Mouse (Mus musculus): ENCODE data around the gene Adamts6. TPM values are rescaled to one million over a fixed set of nuclear protein-coding genes. Genes with fewer than 3 reads are reported as not detected.

The Adamts6 gene
- 0.99 and 2.3 TPM in 2 replicates for total RNA-seq (2015)
- 1.5 and 2.5 TPM in 2 replicates for total RNA-seq (2017)

DNA sequence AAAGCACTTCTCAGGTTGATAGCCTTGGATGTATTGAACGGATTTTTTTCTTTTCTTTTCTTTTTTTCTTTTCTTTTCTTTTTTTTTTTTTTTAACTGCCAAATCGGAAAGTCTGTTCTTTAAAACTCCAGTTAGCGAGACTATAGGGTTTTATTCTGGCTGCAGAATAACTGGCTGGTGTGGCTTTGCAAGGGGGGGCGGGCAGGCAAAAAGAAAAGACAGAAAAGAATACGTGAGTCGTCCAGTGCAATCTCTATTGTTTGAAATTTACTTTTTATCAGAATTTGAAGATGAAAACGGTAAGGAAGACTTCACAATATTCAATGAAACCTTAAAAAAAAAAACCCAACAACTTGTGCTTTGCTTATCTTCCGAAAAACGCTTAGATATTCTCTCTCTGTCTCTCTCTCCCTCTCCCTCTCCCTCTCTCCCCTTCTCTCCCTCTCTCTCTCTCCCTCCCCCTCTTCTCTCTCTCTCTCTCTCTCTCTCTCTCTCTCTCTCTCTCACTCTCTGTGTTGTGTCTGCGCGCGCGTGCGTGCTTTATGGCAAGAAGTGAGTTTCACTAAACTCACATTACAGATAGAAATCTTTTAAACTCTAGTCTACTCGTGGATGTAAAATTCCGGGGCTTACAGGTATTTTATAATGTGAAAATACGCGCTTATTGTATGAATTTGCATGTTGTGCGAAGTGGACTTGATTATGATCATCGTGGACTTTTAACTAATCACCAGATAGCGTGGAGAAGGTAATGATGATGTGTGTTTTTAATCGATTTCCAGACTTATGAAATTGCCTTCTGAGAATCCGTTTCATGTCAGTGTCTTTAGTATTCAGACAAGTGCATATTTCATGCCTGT, at the start of gene Adamts6:
Gene Adamts6 (plus strand): TSS at position 470 of the 860 bp plus-strand sequence.
- no peak for ATAC-seq (replicated peaks; ENCODE audit: poor library complexity)

DNA sequence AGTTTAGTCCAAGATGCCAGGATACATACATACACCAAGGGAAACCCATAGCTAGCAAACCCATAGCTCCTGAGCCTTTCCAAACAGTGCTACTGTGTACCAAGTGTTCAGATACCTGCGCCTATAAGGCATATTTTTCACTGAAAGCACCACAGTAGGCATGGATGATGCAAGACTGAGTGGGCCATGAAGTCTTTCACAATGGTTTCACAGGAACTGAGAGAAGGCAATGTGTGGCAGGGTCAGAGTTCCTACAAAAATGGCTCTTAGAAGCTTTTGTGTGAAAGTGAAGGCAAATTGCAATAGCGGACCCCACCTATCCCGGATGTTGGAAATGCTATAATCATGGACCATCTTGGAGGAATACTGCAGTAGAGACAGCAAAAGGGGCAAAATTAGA, 28.6 kb upstream of the Adamts6 start:
- ATAC-seq (replicated peaks; ENCODE audit: poor library complexity): peak; percentile 92

DNA sequence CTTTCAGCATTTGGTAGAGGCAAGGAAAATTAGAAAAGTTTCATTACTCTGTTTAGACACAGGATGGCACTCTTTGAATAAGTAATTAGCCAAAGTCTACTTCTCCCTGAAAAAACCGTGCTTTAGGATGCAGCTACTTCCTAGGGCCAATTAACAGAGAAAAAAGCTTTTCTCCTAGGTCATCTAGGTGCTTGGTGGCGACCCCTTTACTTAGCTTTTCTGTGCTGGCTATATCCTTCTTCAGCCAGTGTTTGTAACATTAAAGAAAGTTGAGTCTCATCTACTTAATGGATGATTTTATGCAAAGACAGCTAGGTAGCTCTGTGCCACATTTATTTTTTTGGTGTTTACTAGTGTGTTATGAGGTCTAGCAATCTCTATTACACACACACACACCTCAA, 2.6 kb upstream of the Adamts6 start:
- ATAC-seq (replicated peaks; ENCODE audit: poor library complexity): peak; percentile 59

DNA sequence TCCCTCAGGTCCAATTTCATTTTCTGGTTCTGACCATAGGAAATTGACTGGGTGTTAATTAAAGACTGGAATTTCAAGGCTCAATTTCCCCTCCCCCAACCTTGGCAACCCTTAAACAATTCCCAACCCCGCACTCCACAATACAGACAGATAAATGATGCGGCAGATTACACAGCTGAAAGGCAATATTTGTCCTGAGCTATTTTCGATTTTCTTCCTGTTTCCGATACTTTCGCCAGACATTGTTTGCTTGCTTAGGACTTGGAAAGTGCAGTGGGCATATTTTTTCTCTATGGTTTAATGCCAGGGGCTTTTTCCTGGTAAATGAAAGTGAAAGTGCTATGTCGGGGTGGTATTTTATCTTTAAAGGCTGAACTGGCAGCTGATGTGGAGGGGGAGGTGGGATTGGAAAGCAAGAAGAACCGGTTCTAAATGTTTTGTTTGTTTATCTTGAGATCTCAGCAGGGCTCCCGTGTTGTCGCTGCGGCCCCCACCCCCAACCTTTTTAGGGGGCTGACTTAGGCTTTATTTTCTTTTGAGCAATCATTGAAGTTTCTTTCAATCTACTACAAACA, 1.8 kb upstream of the Adamts6 start:
- 0 out of 2 replicates have a peak, but pooled peaks have one; percentile 7 for ATAC-seq (replicated peaks; ENCODE audit: poor library complexity)

DNA sequence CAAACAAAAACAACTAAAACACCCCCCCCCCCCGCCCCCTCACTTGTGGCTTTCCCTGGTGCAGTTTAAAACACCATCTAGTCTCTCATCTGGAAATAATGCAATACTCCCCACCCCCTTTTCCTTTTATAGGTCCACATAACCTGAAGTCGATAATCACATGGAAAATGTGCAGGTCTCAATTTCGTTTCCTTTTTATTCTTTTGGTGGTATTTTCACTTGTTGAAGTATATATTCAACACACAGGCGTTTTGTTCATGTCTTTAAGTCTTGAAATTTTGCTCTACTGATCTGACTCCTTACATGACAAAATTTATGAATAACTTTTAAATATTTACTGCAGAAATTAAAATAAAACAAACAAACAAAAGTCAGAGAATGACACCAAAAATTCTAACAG, 1.3 kb upstream of the Adamts6 start:
- no peak for ATAC-seq (replicated peaks; ENCODE audit: poor library complexity)

DNA sequence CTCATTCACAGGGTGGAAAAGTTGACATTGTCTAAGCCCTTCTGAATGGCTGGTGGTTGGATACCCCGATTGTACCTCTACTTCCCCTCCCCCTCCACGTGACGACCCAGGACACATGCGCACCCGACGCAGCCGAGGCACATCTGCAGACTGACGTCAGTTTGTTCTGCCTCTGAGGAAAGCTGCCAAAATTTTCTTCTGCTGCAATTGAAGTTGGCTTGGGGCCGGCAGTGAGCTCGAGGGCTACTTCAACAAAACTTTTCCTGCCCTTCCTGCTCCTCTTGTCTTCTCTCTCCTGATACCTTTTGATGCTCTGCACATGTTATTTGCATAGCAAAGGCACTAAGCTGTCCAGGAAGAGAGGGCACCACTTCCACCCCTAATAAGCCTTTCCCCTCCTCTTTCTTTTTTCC, 732 bp upstream of the Adamts6 start:
- peak; percentile 86 for ATAC-seq (replicated peaks; ENCODE audit: poor library complexity)

DNA sequence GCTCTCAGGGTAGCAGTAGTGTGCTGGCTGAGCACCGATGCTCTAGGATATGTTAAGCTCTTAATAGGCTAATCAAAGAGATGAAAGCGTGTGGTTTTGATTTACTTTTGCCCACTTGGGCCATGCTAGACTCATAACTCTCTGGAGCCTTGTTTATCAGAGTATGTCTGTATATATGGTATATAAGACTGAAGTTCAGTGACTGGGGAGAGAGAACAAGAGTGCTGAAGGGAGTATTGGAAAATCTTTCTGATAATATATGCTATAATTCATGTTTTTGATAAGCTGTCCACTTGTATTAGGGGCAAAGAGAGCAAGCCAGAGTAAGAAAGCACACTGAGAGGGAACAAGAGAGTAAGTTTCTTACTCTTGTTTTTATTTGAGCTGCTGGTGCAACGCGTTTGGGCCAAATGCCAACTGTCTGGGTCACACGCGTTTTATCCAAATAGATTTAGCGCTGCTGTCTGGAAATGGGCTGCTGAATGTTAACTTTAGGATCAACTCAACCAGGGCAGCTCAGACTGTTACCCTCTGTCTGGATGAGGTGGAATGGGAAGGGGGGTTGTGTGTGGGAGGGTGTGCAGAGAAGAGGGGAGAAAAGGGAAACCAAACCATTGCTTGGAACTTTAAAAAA, 708 bp downstream of the Adamts6 start:
- 0 out of 2 replicates have a peak, but pooled peaks have one; percentile 4 for ATAC-seq (replicated peaks; ENCODE audit: poor library complexity)

DNA sequence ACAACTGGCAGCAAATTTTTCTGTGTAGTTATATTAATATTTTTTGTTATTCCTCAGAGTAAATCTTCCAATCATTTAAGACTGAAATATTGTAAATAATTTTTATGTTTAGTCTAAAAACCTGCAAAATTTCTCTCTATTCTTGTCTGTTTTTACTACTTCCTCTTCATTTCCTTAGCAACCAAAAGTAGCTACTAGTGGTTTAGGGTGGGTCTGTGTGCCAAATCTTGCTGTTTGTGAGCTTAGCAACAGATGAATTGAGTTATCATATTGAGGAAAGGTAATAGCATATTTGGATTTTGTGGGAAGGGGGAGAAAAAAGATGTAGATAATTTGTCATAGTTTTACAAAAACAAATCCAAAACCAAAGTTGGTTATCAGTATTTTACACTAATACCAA, 1.5 kb downstream of the Adamts6 start:
- ATAC-seq (replicated peaks; ENCODE audit: poor library complexity): no peak

DNA sequence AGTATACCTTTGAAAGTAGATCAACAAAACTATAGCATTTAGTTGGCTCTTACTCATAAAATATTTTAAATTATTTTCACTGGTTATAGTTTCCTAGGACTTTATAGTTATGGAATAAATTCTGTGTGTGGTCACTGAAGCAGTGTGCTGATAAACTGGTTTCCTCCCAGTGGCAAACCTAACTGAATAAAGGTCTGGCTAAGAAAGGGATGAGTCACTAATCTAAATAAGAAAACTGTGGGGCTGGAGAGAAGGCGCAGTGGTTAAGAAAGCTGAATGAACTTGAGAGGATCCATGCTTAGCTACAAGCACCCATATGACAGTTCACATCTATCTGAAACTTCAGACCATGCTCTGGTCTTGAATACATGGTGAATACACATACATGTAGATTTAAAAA, 7.8 kb downstream of the Adamts6 start:
- ATAC-seq (replicated peaks; ENCODE audit: poor library complexity): peak; percentile 50; the same call in 1 of the 2 replicates

DNA sequence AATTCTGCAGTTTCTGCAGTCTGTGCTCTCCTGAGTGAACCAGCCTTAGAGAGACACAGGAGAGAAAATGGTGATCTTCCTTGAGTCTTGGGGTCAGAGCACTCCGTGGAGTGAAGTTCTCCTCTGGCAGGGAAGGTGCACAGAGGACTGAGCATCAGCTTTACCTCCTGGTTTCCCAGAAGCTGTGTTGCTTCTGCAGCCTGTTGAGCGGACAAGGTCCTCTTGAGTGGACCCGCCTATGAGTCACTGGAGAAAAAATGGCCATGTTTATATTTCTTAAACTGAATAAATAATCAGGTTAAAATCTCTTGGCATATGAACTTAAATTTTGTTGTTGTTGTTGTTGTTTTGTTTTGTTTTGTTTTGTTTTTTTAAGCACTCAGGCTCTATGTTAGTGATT, 41.7 kb downstream of the Adamts6 start:
- ATAC-seq (replicated peaks; ENCODE audit: poor library complexity): no peak

DNA sequence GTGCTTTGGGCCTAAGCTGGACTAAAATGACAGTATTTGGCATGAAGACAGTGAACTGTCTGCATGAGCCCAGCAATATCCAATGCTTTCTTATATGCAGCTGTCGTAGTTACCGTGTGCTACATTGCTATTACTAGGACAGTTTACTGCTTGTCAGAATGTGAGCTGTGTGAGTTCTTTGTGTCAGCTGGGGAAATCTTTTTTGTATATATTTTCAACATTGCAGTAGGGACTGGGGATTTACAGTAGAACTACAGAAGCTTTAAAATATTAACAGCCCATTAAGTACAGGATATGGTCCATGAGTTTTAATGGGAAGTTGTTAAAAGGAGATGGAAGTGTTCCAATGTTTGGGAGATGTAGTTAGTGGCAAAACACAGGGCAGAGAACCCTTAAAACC, 42.1 kb downstream of the Adamts6 start:
- ATAC-seq (replicated peaks; ENCODE audit: poor library complexity): no peak

DNA sequence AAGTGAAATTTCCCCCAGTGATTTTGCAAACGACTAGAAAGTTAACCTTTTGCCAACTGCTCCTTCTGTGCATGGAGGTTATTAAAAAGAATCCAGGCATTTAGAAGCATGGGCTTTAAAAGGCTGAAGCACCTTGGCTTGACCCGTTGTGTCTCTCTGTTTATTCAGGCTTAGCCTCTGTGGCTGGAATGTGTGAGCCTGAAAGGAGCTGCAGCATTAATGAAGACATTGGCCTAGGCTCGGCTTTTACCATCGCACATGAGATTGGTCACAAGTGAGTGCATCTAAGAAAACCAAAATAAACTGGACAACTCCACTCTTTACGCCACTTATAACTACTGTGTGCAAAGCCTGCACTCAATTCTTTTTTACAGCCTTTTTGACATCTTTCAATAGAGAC, 65.0 kb downstream of the Adamts6 start:
- ATAC-seq (replicated peaks; ENCODE audit: poor library complexity): no peak

DNA sequence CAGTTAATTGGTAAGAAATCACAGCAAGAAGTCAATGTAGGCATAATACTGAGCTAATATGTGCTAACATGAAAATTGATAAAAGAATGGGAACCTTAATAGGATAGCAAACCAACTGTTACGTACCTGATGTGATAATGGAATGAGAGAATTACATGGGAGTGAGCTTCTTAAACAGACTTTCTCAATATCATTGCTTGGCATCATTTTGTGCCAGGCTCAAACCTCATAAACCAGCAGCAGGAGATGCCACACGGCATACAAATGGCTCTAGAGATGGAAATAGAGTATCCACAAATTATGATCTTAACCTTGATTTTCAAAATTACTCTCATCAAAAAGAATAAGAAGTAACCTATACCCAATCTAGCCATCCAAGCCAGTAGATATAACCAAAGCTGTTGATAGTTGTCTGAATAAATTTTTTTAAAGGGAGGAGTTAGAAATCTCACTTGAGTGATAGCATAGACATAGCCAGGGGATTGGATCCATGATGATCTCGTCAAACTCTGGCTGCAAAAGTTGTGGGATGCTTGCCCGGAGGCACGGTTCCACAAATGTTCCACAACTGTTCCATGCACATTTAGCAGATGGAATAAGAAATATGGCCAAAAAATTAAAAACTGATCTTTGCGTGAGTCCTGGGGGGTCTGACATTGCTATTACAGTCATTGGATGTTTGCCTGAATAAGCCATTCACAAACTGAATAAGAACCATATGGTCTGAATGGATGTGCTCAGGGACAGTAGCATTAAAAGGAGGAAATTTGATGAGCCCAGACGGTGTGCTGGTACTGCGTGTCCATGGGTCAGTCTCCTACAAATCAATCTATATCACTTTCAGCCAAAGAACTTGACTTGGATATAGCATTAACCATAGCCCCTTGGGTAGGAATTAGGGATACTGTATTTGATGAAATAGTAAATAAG, 106.1 kb downstream of the Adamts6 start:
- ATAC-seq (replicated peaks; ENCODE audit: poor library complexity): no peak

DNA sequence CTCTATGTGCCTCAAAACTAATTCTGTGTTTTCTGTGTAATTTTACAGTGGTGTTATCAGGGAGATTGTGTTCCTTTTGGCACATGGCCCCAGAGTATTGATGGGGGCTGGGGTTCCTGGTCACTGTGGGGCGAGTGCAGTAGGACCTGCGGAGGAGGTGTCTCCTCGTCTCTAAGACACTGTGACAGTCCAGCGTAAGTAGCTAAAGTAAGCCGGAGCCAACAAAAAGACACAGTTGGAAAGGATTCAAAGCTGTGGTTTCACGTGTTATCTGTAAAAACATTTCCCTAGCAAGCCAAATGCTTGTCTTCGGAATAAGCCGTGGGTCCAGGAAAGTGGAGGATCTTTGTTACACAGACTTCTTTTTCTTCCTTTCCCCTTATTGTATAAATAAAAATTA, 110.2 kb downstream of the Adamts6 start:
- ATAC-seq (replicated peaks; ENCODE audit: poor library complexity): peak; percentile 46; the same call in 1 of the 2 replicates

DNA sequence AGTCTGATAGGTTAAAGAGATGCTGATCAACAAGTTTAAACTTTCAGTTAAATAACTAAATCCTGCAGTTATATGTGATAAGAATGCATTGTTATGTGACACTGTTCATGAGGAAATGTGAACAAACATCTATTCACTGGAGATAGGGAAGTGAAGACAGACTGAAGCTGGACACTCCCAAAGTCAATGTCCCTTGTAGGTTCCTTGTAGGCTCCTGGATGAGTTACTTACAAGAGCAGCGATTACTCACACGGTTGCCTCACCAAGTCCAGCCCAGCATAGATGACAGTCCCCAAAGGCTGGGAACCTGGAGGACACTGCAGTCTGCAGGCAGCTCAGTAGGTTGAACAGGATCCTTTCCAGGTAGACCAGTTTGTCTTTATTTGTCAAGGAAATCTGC, 145.1 kb downstream of the Adamts6 start:
- ATAC-seq (replicated peaks; ENCODE audit: poor library complexity): peak; percentile 52

DNA sequence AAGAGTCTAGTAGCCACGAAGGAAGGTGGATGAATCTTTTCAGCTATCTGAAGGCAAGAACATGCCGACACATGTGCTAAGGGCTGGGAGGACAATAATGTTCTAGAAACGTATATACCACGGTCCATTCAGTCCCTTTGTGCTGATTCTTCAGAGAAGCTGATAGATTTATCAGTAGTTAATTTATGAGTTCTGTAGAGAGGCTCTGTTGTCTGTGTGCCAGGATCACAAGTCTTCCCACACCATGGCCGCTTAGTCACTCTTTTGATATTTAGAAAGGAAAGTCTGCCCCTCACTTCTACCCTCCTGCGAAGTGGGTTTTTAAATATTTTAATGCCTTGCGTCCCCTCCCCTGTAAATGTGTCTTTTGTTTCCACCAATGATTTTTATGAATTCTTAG, 154.9 kb downstream of the Adamts6 start:
- no peak for ATAC-seq (replicated peaks; ENCODE audit: poor library complexity)

DNA sequence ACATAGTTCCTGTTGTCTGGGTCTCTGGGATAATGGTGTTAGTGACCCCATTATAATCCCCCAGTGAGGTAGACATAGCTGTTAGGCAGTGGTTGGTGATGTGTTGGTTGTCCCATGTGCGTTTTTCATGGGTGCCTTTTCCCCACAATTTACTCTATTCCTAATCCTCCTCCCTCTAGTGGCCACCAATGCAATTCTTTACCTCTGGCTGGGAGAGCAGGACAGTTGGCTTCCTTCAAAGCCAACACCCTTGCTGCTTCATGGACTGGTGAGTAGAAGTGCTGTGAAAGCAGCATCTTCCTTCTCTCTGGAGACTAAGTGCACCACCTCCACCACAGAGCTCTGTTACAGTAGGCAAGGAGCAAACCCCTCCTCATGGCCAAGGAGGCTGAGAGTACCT, 157.8 kb downstream of the Adamts6 start:
- peak; percentile 54; the same call in 1 of the 2 replicates for ATAC-seq (replicated peaks; ENCODE audit: poor library complexity)

DNA sequence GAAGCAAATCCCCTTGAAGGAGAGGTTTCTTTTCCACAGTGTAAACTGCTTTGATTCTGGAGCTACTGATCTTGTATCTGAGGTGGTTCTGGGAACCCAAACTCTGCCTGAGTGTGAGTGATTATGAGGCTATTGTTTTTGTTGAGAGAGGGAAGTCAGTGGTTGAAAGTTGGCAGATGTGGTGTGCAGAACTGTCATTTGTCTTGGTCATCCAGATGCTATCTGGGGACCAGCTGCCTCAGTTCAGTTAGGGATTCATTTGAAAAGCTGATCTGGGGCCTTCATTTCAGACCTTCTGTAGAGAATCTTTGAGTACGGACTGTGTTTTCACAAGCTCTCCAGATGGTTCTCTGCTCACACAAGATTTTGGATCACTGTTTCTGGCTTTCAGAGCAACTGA, 159.3 kb downstream of the Adamts6 start:
- ATAC-seq (replicated peaks; ENCODE audit: poor library complexity): no peak

DNA sequence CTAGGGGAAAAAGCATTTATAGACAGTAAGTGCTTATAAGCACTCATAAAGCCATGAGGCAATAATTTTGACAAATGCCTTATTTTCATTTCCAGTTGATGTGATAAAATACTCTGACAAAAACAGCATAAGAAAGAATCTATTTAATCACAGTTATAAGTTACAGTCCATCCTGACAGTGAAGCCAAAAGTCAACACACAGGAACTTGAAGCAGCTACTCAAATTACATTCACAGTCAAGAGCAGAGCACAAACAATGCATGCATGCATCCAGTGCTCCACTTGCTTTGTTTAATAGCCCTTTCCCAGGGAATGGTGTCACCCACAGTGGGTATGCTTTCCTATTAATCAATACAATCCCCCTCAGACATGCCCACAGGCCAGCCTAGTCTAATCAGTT, 159.8 kb downstream of the Adamts6 start:
- ATAC-seq (replicated peaks; ENCODE audit: poor library complexity): no peak

DNA sequence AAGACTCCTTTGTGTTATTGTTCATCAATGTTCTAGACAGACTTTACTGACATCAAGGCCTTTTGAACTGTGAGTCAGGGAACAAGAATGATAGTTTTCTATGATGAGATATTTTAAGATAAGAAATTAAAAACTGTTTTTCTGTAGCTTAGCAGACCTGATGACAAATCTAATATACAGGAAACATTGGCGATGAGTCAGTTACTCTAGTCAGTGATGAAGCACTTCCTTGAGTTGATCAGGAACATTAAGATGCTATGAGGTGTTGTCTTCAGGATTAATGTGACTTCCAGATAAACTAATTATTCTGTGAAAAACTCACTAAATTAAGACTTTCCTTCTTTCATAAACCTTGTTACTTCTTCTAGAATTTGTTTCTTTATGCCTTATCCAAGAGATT, 160.7 kb downstream of the Adamts6 start:
- ATAC-seq (replicated peaks; ENCODE audit: poor library complexity): no peak
